Mouse (Mus musculus) kidney, adult 8-10 months (tissue): ENCODE results near the gene Fgfr2.
A peak's percentile ranks its signal among the peaks of the same experiment; 100 is the strongest.

ENCODE experiments used
- DNase-seq, 2 experiments: peaks; one replicate each; pipeline ENCODE4 v3.0.0; 2022

Gene Fgfr2

DNA sequence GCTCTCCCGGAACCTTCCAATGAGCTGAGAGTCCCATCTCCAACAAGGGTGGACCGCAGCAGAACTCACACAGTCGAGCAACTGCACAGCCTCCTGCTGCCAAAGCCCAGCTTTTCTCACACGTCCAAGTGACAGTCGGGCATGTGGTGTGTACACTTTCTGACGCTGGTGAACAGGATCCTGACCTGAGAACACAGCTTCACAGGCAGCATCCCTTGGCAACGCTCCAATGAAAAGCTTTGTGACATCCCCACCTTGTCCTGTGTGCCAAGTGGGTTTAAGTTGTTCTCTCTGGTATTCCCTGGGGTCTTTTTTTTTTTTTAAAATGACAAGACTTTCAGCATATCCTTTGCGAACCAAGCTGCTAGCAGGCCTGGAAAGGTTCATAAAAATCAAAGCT is 886.4 kb downstream of the Fgfr2 start:
- DNase-seq, result no peak

- no peak for DNase-seq
Observed at GRCm38 (mm10) chr7:132234250-132234649, 888.9 kb downstream of the Fgfr2 start.

DNA sequence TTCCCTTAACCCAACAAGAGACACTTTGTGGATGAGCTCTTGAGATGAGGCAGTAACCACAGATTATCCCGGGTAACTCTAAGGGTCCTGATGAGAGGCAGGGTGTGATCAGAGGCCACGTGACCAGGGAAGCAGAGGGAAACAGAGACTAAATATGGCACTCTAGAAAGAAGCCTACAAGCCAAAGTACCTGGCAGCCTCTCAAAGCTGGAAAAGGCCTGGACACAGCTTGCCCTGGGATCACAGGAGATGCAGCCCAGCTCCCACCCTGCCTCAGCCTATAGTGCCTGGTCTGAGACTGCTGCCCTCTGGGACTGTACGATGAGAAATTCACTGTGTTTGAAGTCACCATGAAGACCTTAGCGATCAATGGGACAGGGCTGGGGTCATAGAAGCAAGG is 889.4 kb downstream of the Fgfr2 start:
- DNase-seq, result no peak

- peak; percentile 35 to 42 for DNase-seq
Observed at GRCm38 (mm10) chr7:132232937-132233336, 890.2 kb downstream of the Fgfr2 start.

GRCm38 (mm10) chr7:132231476-132231875 is 891.7 kb downstream of the Fgfr2 start:
- DNase-seq, result no peak

DNA sequence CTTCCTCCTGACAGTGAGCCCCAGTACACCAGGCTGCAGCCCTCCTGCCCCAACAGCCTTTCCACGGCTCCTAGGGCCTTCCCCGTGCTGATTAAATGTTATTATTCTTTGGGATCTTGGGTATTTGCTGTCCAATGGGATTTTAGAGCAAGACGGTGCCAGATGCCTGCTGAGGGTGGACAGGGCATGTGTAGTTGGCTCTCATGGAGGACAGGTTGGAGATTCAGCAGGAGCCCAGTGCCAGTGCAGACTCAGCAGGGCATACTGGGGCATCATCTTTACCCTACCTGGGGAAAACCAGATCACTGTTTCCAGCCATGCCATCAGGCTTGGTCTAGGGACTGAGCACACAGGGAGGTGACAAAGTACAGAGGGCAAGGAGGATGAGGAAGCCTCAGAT is 892.2 kb downstream of the Fgfr2 start:
- no peak for DNase-seq

DNA sequence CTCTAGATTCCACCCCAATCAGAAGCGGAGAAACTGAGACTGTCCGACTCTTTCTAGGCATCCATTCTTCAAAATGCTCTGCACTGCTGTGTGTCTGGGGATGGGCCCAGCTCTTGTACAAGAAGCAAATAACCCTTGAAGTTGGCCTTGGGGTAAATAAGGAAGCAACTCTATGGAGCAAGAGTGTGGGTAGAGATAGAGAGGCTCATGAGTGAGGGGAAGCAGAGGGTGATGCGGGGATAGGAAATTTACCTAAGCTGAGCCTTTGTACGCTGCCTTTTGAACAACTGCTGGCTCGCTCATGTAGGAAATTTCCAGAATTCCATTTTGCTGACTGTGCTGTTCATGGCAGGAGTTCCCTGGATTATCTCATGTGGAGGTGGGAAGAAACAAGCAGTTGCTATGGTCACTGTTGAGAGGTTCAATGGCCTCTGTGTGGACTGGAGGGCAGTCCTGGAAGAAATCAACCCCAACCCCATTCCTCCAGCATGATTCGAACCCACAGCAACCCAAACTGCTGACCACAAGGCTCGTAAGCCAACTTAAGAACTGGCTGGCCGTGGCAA is 896.0 kb downstream of the Fgfr2 start:
- no peak for DNase-seq

- DNase-seq, result peak; percentile 73 to 90
Observed at GRCm38 (mm10) chr7:132226379-132227074, 896.6 kb downstream of the Fgfr2 start.

GRCm38 (mm10) chr7:132223452-132224141 is 899.6 kb downstream of the Fgfr2 start:
- no peak for DNase-seq

DNA sequence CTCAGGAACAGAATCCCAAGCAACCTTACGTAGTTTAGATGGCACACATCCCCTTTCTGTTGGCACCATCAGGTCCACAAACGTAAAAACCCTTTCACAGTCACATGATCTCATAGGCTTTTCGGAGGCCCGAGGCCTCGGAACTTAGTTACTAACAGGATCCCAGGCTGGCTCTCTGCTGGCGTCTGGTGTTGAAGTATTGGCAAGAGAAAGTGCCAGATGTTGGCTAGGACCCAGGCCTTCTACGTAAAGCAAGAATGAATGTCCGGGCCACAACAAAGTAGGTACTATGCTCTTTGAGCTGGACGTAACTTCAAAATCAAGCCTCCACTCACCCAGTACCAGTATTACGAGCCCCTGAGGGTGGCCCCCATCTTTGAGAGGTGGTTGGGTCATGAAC is 909.1 kb downstream of the Fgfr2 start:
- DNase-seq, result no peak

DNA sequence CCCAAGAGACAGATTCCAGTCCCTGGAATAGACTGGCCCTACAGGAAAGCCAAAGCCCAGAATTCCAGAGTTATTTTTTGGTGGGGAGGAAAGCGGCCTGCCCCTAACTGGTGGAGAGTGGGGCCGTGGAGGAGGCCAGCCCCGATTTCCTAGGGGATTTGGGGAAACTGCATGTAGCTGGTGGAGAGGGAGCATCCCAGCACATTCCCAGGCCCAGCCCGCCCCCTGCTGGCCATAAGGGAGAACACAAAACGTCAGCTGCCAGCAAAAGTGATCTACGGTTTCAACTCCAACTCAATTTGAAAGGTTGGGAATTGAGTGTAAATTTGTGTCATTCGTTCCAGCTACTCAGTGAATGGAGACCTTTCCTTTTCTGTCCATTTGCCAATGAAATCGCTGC is 909.7 kb downstream of the Fgfr2 start:
- DNase-seq, result peak in 1 of 2 experiments; percentile 69

DNA sequence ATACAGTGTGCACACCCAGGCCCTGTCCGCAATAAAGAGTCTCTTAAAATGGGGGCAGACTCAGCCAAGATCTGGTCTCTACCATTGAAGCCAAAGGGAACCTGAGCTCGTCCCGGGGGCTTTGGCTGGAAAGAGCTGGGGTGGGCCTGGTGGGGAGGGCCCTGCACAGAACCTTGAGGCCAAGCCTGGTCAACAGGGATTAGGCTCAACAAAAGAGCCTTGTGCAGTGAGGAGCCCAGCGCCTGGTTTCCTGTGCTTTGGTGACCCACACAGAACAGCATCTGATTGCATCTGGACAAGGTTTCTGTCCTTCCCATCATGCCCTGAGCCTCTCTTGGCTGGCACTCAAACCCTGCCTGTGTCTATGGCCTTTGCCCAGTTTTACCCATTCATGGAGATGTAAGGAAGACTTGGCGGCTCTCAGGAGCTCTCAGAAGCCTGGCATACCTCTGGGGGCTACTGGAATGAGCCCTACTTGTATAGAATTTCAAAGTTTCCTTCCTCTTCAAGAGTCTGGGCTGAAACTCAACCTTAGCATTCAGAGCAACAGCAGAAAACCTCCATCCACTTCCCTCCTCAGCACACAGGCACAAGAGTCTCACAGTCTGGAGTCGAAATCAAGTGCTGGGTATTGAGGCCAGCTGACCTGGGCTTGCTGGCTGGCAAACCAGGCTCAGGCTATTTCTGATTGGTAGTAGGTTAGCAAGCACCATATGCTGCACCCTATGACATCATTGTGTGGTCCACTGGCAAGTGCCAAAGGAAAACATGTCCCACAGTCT is 911.0 kb downstream of the Fgfr2 start:
- DNase-seq, result no peak

GRCm38 (mm10) chr7:132210616-132211015 is 912.5 kb downstream of the Fgfr2 start:
- no peak for DNase-seq

DNA sequence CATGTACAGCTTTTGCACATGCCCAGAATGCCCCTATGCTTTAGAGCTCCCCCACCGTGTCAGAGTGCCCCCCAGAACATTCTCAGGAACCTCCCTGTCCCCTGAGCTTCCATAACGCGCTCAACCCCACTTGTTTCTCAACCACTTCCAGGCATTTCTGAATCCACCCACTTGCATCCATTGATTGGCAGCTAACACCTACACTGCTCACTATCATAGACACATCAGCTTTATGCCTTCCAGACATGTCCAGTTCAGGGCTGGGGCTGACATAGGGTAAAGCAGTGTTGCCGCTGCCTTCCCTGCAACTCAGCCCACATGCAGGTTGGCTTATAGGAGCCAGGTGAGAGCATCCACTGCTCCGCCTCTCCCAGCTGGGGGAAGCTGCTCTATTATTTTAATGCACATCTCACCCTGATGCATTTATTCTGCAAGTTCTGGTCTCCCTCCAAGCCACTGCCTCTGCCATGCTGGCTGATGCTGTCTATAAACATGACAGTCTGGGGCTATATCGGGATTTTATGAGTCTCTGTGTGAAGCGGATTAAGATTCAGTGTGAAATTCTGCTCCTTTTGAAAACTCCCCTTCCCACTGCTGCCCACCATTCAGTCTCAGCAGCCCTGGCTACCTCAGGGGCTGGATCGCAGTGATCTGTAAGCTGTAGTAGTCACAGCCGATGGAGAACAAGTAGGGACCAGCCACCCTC is 914.1 kb downstream of the Fgfr2 start:
- DNase-seq, result no peak

GRCm38 (mm10) chr7:132204073-132204612 is 919.0 kb downstream of the Fgfr2 start:
- no peak for DNase-seq

DNA sequence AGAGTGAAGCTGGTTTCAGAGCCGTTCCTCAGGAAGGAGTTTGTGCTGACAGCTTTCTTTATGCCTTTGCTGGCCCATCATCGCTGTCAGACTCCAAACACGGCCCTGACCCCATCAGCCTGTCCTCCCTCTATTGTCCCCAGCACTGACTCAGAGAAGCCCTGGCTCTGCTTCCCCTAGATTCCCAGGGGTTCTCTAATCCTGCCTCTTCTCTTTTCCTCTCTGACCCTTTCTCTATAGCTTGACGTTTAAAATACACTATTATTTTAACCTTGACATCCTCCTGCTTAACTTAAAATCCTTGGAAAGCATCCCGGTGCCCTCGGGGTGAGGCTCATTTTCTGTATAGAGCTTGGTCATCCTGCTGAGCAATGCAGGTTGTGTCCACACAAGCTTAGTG is 923.5 kb downstream of the Fgfr2 start:
- DNase-seq, result no peak

DNA sequence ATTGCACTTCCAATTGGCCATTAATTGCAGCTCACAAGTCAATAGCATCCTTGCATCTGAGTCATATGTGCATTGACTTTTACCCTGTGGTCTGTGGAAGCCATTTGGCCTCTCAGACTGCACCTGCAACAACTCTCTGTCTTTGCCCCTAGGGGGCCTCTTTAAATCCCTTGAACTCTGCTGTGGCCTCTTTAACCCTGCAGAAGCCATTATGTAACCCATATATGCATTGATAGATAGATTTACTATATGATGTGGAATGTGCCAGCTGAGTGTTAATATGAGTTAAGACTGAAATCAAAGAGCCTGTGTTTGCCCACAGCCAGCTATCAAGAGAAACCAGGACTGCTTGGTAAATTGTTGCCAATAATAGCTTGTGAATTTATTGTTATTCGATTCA is 924.3 kb downstream of the Fgfr2 start:
- no peak for DNase-seq

GRCm38 (mm10) chr7:132197817-132198475 is 925.2 kb downstream of the Fgfr2 start:
- DNase-seq, result no peak

DNA sequence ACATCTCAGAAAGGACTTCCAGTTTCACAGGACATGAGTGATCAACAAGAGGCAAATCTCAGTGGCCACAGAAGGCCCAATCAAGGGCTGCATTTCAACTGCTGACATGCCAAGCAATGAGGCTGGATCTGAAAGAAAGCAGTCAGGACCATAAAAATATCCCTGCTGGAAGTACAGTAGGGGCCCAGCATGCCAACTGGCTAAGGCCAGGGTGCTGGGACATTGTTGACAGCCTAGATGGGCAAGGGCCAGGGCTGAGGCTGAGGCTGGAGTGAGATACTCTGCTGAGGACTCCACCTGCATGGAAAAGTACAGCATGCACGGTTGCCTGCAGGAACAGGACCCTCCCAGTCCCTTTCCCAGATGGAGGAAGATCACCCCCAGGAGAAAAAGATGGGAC is 926.6 kb downstream of the Fgfr2 start:
- no peak for DNase-seq

DNA sequence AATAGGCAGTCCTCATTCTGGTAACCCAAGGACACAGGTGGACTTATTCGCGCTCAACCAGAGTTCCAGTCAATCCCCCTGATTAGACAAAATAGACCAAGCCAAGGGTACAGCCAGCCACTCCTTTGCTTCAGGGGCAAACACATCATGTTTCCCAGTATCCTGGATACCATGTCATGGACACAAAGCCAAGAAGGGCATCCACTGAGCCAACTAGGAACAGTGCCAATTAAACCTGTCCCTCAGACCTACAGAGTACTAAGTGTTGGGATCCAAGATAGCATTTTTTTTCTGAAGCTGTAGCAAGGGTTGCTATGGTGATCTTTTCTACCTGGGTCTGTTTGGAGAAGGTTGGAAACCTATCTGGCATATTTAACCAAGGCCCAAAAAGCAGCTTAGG is 929.5 kb downstream of the Fgfr2 start:
- DNase-seq, result no peak

- DNase-seq, result no peak
Observed at GRCm38 (mm10) chr7:132187456-132187855, 935.7 kb downstream of the Fgfr2 start.

GRCm38 (mm10) chr7:132183892-132184404 is 939.2 kb downstream of the Fgfr2 start:
- peak in 1 of 2 experiments; percentile 9 for DNase-seq
